Mouse (Mus musculus) liver, adult 2 months (tissue): ENCODE measurements around the gene Gm6657.

Experiments used
- CTCF ChIP-seq: fragments of 200-500 bp; IDR thresholded peaks from 2 replicates; pipeline ENCODE4 v1.5.1; 2011; ENCODE audit warnings: low read depth, low read length, control low read depth
- POLR2A ChIP-seq: fragments of 200-500 bp; IDR thresholded peaks from 2 replicates; pipeline ENCODE4 v1.6.1; 2011; ENCODE audit warnings: low read length, control low read depth; ENCODE audit not compliant: insufficient read depth; ENCODE audit errors: extremely low read depth

- TF ChIP-seq CTCF = no peak
- TF ChIP-seq POLR2A = no peak
These were observed 12.6 kb upstream of the Gm6657 start for GRCm38 (mm10) chr12:78181452-78181851.
